Mouse (Mus musculus) ES-Bruce4 (cell line): ENCODE data around the gene Cd52.

ENCODE experiments used
- CTCF ChIP-seq: IDR thresholded peaks from one replicate; pipeline ENCODE4 v1.8.1; 2011; ENCODE audit warnings: low read depth, low read length
- EP300 ChIP-seq: IDR thresholded peaks from 2 replicates; pipeline ENCODE4 v1.6.1; 2011; ENCODE audit warnings: low read depth, low read length; ENCODE audit not compliant: insufficient read depth

DNA sequence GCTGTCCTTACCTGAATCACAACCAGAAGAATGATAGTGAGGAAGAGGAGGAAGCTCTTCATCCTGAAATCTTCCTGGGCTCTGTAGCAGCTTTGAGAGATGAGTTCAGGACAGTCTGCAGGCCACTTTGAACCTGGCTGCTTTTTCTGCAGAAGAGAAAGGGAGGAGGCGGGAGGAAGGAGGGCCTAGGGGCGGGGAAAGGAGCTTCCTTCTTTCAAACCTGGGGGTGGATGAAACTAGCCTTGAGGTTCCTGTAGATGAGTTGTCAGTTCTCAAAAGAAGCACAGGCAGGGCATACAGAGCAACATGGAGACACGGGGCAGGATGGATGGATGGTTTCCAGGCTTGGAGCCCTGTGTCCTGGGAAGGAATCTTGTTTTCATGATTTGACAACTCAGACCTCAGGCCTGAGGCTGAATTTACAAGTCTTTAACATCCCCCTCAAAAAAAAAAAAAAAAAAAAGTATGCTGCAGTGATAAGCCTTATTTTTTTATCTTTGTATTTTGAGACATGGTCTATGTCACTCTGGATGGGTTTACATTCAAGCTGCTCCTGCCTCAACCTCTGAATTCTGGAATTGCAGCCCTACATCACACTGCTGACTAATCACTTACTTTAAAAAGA lies at the start of gene Cd52:
- TF ChIP-seq EP300 (no peak), CTCF (no peak)
